Comparison of ENCODE assay signal across 8 mouse cellular contexts in the genomic region with DNA sequence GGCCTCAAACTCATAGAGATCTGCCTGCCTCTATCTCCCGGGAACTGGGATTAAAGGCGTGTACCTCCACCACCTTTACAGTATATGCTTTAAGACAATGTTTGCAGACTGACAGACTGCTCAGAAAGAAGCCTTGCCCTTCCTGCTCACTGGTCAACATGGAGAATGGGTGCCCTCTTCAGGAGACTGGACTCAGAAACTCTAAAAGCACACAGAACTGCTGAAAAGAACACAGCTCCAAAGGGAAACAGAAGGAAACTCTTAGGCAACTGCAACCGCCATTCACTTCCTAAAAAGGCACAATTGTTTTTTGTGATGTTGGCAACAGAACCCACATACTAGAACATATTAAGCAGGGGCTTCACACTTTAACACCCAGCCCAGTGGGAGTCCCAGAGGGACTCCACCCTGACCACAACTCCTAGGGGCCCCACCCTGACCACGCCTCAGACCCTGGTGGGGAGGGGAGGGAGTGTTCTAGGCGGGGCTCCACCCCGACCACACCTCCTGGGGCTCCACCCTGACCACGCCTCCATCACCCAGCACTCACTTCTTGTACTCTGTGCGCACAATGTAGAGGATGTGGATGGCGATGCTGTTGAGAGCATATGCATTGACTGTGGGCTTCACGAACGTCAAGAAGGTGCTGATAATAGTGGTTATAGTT. TPM values are rescaled to one million over a fixed set of nuclear protein-coding genes. Genes with fewer than 3 reads are reported as not detected.
DNase-seq lines count a peak whose midpoint lies in the region; ATAC-seq lines count a peak whose summit lies in the region.
"Had no signal": no experiment of that assay in that cellular context is flagged by ENCODE, and none has a peak within 500 bp of the region (broad histone marks: within the 10 kb centered on the region; RNA-seq: fewer than 3 reads in every experiment).

No protein-coding gene starts in this region.

- H3K36me3 ChIP-seq in heart, embryonic 12.5 days, result no peaks in the 10 kb centered on the region

- no peak overlapping the region for H3K9ac ChIP-seq in heart, embryonic 12.5 days

- DNase-seq in 3T3-L1 (ENCODE audit: low read depth, low spot score), result peak; percentile 35
- DNase-seq in CD4-positive, CD25-positive, alpha-beta regulatory T cell, adult 2 months (ENCODE audit: low read depth, low spot score), result peak; percentile 46
- peak; percentile 55 to 65 for DNase-seq in lung, postnatal 4 days
- DNase-seq in thymus, postnatal 4 days, result peak; percentile 58
- no peak for DNase-seq in gastrocnemius, postnatal 4 days (ENCODE audit: low spot score in 2 of 2)
- DNase-seq in urinary bladder, postnatal 14 days (ENCODE audit: low spot score), result no peak

- no peaks in the 10 kb centered on the region for H3K4me1 ChIP-seq in heart, embryonic 12.5 days (replicated peaks)

- 0 out of 2 replicates have a peak, but pooled peaks cover 3% of the 10 kb centered on the region for H3K9me3 ChIP-seq in heart, embryonic 12.5 days (replicated peaks)

- 0 out of 2 replicates have a peak, but pooled peaks cover 14% of the 10 kb centered on the region for H3K27me3 ChIP-seq in heart, embryonic 12.5 days (replicated peaks)

- no peak overlapping the region for H3K27ac ChIP-seq in heart, embryonic 12.5 days (ENCODE audit: poor library complexity, severe bottlenecking)

- WGBS in heart, embryonic 12.5 days, result 22% methylated on average over 11 of the region's 11 CpGs

- no peak overlapping the region for H3K4me2 ChIP-seq in heart, embryonic 12.5 days

- peak; percentile 85 for ATAC-seq in heart, embryonic 12.5 days (ENCODE audit: insufficient number of reproducible peaks, low FRiP score)

- H3K4me3 ChIP-seq in heart, embryonic 12.5 days, result no peak overlapping the region

RNA-seq across cellular contexts. Expression of gene Mllt1, which starts 22.7 kb away (rescaled TPM):
- 45.3 and 50.6 TPM in 2 replicates for polyA plus RNA-seq in heart, embryonic 12.5 days (2016; fragmentation: Nextera tagmentation; extraction: Ambion mirVana)
- total RNA-seq in gastrocnemius, postnatal 4 days (2021), result 10 to 100 TPM; 23.9 to 27.2 TPM

RNA-seq across cellular contexts. Expression of gene Acer1, which starts 24.0 kb away (rescaled TPM):
- not detected in 2 replicates for polyA plus RNA-seq in heart, embryonic 12.5 days (2016; fragmentation: Nextera tagmentation; extraction: Ambion mirVana)
- total RNA-seq in gastrocnemius, postnatal 4 days (2021), result not detected
- total RNA-seq: heart, adult 18-20 months had no signal

RNA-seq across cellular contexts. Expression of gene Clpp, which starts 32.2 kb away (rescaled TPM):
- polyA plus RNA-seq in heart, embryonic 12.5 days (2016; fragmentation: Nextera tagmentation; extraction: Ambion mirVana), result 98.1 and 102 TPM in 2 replicates
- total RNA-seq in gastrocnemius, postnatal 4 days (2021), result 10 to 100 TPM; 35.6 to 41.4 TPM

RNA-seq across cellular contexts. Expression of gene Alkbh7, which starts 39.2 kb away (rescaled TPM):
- 48.5 and 52.8 TPM in 2 replicates for polyA plus RNA-seq in heart, embryonic 12.5 days (2016; fragmentation: Nextera tagmentation; extraction: Ambion mirVana)
- total RNA-seq in gastrocnemius, postnatal 4 days (2021), result 10 to 100 TPM; 36.6 to 37.0 TPM

RNA-seq across cellular contexts. Expression of gene Pspn, which starts 41.9 kb away (rescaled TPM):
- 0.55 TPM in 1 of 2 replicates, not detected in the other for polyA plus RNA-seq in heart, embryonic 12.5 days (2016; fragmentation: Nextera tagmentation; extraction: Ambion mirVana)
- total RNA-seq in gastrocnemius, postnatal 4 days (2021), result not detected
- total RNA-seq: heart, adult 18-20 months had no signal

Comparison
In these comparisons a context has a peak if more than half of its experiments do, and no peak if none do; other contexts are left out.
1. DNase-seq: peak in 3T3-L1 (single experiment), CD4-positive, CD25-positive, alpha-beta regulatory T cell, adult 2 months (single experiment), lung, postnatal 4 days (2 of 2) and thymus, postnatal 4 days (single experiment); none in gastrocnemius, postnatal 4 days (0 of 2) and urinary bladder, postnatal 14 days (single experiment).